21 mouse cellular contexts compared by ENCODE assay signal in genomic region chr2:82246902-82247522, GRCm38 (mm10).
DNase-seq lines count a peak whose midpoint lies in the region; ATAC-seq and TF ChIP-seq lines count a peak whose summit lies in the region.
"Had no signal": no experiment of that assay in that cellular context is flagged by ENCODE, and none has a peak within 500 bp of the region (broad histone marks: within the 10 kb centered on the region; RNA-seq: fewer than 3 reads in every experiment).

No protein-coding gene starts in this region.

- no peak overlapping the region for H3K9ac ChIP-seq in forebrain, embryonic 13.5 days
- H3K9ac ChIP-seq in midbrain, embryonic 14.5 days (replicated peaks; ENCODE audit: low read length): no peak overlapping the region
- no peak overlapping the region for H3K9ac ChIP-seq in midbrain, embryonic 16.5 days (ENCODE audit: low read depth, low read length)
- H3K9ac ChIP-seq in forebrain, embryonic 16.5 days (replicated peaks; ENCODE audit: low read depth, low read length): no peak overlapping the region
- H3K9ac ChIP-seq in liver, postnatal 0 days (replicated peaks): no peak overlapping the region
- H3K9ac ChIP-seq: embryonic facial prominence, embryonic 15.5 days; heart, embryonic 13.5 days; hindbrain, embryonic 15.5 days had no signal

- TF ChIP-seq CTCF in brain, embryonic 14.5 days (IDR thresholded peaks at IDR 0.05; ENCODE audit: borderline replicate concordance, extremely low read depth, insufficient read depth, insufficient read length): no peak
- no peak for TF ChIP-seq CTCF in liver, postnatal 0 days (IDR thresholded peaks at IDR 0.05; ENCODE audit: low read depth)

- no peak for TF ChIP-seq EP300 in liver, postnatal 0 days (IDR thresholded peaks at IDR 0.05; ENCODE audit: low read depth)

- H3K4me3 ChIP-seq in forebrain, embryonic 13.5 days: no peak overlapping the region
- H3K4me3 ChIP-seq in forebrain, embryonic 10.5 days: no peak overlapping the region
- no peak overlapping the region for H3K4me3 ChIP-seq in midbrain, embryonic 14.5 days (replicated peaks; ENCODE audit: low read depth, low read length)
- H3K4me3 ChIP-seq in midbrain, embryonic 16.5 days (ENCODE audit: low read depth, low read length): no peak overlapping the region
- H3K4me3 ChIP-seq in forebrain, embryonic 16.5 days (replicated peaks; ENCODE audit: low read length): no peak overlapping the region
- H3K4me3 ChIP-seq in liver, postnatal 0 days (ENCODE audit: low read depth, low read length): no peak overlapping the region
- H3K4me3 ChIP-seq: embryonic facial prominence, embryonic 15.5 days; erythroblast, embryonic 14.5 days; gastrocnemius, adult 2 months; heart, embryonic 13.5 days; hindbrain, embryonic 15.5 days had no signal

- DNase-seq in forebrain, embryonic 10.5 days (ENCODE audit: extremely low spot score, low spot score): no peak
- peak; percentile 17 for DNase-seq in midbrain, embryonic 14.5 days
- peak; percentile 76 for DNase-seq in brain, embryonic 14.5 days (ENCODE audit: low read depth)
- no peak for DNase-seq in liver, postnatal 0 days
- DNase-seq in urinary bladder, postnatal 14 days (ENCODE audit: low spot score): no peak
- DNase-seq: adrenal gland, postnatal 14 days; cerebellum, adult 2 months; cerebellum, postnatal 14 days; embryo, embryonic 11 days; gastrocnemius, adult 2 months; gastrocnemius, postnatal 25 days; heart, postnatal 36 days had no signal

- no peaks in the 10 kb centered on the region for H3K9me3 ChIP-seq in forebrain, embryonic 13.5 days (replicated peaks)
- H3K9me3 ChIP-seq in forebrain, embryonic 10.5 days: no peaks in the 10 kb centered on the region
- no peaks in the 10 kb centered on the region for H3K9me3 ChIP-seq in midbrain, embryonic 14.5 days (ENCODE audit: control insufficient read depth, low read length)
- H3K9me3 ChIP-seq in midbrain, embryonic 16.5 days (replicated peaks; ENCODE audit: control insufficient read depth, low read length, poor library complexity, severe bottlenecking): no peaks in the 10 kb centered on the region
- no peaks in the 10 kb centered on the region for H3K9me3 ChIP-seq in forebrain, embryonic 16.5 days (ENCODE audit: control insufficient read depth, low read length)
- H3K9me3 ChIP-seq in liver, postnatal 0 days (ENCODE audit: low read length): no peaks in the 10 kb centered on the region
- H3K9me3 ChIP-seq: embryonic facial prominence, embryonic 15.5 days; heart, embryonic 13.5 days; hindbrain, embryonic 15.5 days had no signal

- H3K36me3 ChIP-seq in forebrain, embryonic 13.5 days (ENCODE audit: poor library complexity, severe bottlenecking): no peaks in the 10 kb centered on the region
- H3K36me3 ChIP-seq in forebrain, embryonic 10.5 days (replicated peaks): no peaks in the 10 kb centered on the region
- no peaks in the 10 kb centered on the region for H3K36me3 ChIP-seq in midbrain, embryonic 14.5 days (ENCODE audit: control insufficient read depth, insufficient read depth, low read length)
- H3K36me3 ChIP-seq in midbrain, embryonic 16.5 days (ENCODE audit: control insufficient read depth, insufficient read depth, low read length): no peaks in the 10 kb centered on the region
- no peaks in the 10 kb centered on the region for H3K36me3 ChIP-seq in forebrain, embryonic 16.5 days (ENCODE audit: control insufficient read depth, insufficient read depth)
- no peaks in the 10 kb centered on the region for H3K36me3 ChIP-seq in liver, postnatal 0 days (replicated peaks; ENCODE audit: insufficient read depth, low read length)
- H3K36me3 ChIP-seq: embryonic facial prominence, embryonic 15.5 days; heart, embryonic 13.5 days; hindbrain, embryonic 15.5 days had no signal

- H3K4me1 ChIP-seq in forebrain, embryonic 13.5 days: no peaks in the 10 kb centered on the region
- peaks cover 13% of the 10 kb centered on the region for H3K4me1 ChIP-seq in forebrain, embryonic 10.5 days
- no peaks in the 10 kb centered on the region for H3K4me1 ChIP-seq in midbrain, embryonic 14.5 days (ENCODE audit: control insufficient read depth, insufficient read depth, low read length)
- H3K4me1 ChIP-seq in midbrain, embryonic 16.5 days (ENCODE audit: control insufficient read depth, insufficient read depth, low read length): no peaks in the 10 kb centered on the region
- no peaks in the 10 kb centered on the region for H3K4me1 ChIP-seq in forebrain, embryonic 16.5 days (replicated peaks; ENCODE audit: control insufficient read depth, insufficient read depth, low read length)
- H3K4me1 ChIP-seq in liver, postnatal 0 days (ENCODE audit: insufficient read depth): no peaks in the 10 kb centered on the region
- H3K4me1 ChIP-seq: embryonic facial prominence, embryonic 15.5 days; heart, embryonic 13.5 days; hindbrain, embryonic 15.5 days had no signal

- H3K4me2 ChIP-seq in forebrain, embryonic 13.5 days: no peak overlapping the region
- no peak overlapping the region for H3K4me2 ChIP-seq in midbrain, embryonic 14.5 days (ENCODE audit: low read length)
- H3K4me2 ChIP-seq in midbrain, embryonic 16.5 days (ENCODE audit: low read length): no peak overlapping the region
- H3K4me2 ChIP-seq in forebrain, embryonic 16.5 days (ENCODE audit: low read length): no peak overlapping the region
- no peak overlapping the region for H3K4me2 ChIP-seq in liver, postnatal 0 days (ENCODE audit: low read depth, low read length)
- H3K4me2 ChIP-seq: embryonic facial prominence, embryonic 15.5 days; heart, embryonic 13.5 days; hindbrain, embryonic 15.5 days had no signal

- no peak overlapping the region for H3K27ac ChIP-seq in forebrain, embryonic 13.5 days
- no peak overlapping the region for H3K27ac ChIP-seq in forebrain, embryonic 10.5 days
- H3K27ac ChIP-seq in midbrain, embryonic 14.5 days (replicated peaks; ENCODE audit: low read depth, low read length): no peak overlapping the region
- no peak overlapping the region for H3K27ac ChIP-seq in midbrain, embryonic 16.5 days (ENCODE audit: low read length)
- H3K27ac ChIP-seq in forebrain, embryonic 16.5 days (ENCODE audit: low read length): no peak overlapping the region
- no peak overlapping the region for H3K27ac ChIP-seq in liver, postnatal 0 days (ENCODE audit: low read depth)
- H3K27ac ChIP-seq: embryonic facial prominence, embryonic 15.5 days; gastrocnemius, adult 2 months; heart, embryonic 13.5 days; hindbrain, embryonic 15.5 days had no signal

- no peak for TF ChIP-seq POLR2A in brain, embryonic 14.5 days (IDR thresholded peaks at IDR 0.05; ENCODE audit: borderline replicate concordance, extremely low read depth, insufficient read depth, insufficient read length, poor library complexity, severe bottlenecking)

- ATAC-seq in forebrain, embryonic 13.5 days: peak; percentile 72
- no peak for ATAC-seq in midbrain, embryonic 14.5 days (ENCODE audit: low FRiP score, low TSS enrichment)
- ATAC-seq in midbrain, embryonic 16.5 days: no peak
- peak; percentile 78 for ATAC-seq in forebrain, embryonic 16.5 days
- ATAC-seq in liver, postnatal 0 days: no peak
- ATAC-seq: activated CD4-positive, CD25-positive, alpha-beta regulatory T cell, adult 4 months; Patski had no signal

- no peaks in the 10 kb centered on the region for H3K27me3 ChIP-seq in forebrain, embryonic 13.5 days
- no peaks in the 10 kb centered on the region for H3K27me3 ChIP-seq in forebrain, embryonic 10.5 days (ENCODE audit: poor library complexity, severe bottlenecking)
- H3K27me3 ChIP-seq in midbrain, embryonic 14.5 days (ENCODE audit: control insufficient read depth, insufficient read depth, low read length): no peaks in the 10 kb centered on the region
- H3K27me3 ChIP-seq in midbrain, embryonic 16.5 days (ENCODE audit: control insufficient read depth, insufficient read depth, low read depth, low read length): no peaks in the 10 kb centered on the region
- H3K27me3 ChIP-seq in forebrain, embryonic 16.5 days (replicated peaks; ENCODE audit: control insufficient read depth, insufficient read depth, low read length): no peaks in the 10 kb centered on the region
- no peaks in the 10 kb centered on the region for H3K27me3 ChIP-seq in liver, postnatal 0 days (ENCODE audit: insufficient read depth, low read length)
- H3K27me3 ChIP-seq: embryonic facial prominence, embryonic 15.5 days; heart, embryonic 13.5 days; hindbrain, embryonic 15.5 days; Patski had no signal

Comparison
In these comparisons a context has a peak if more than half of its experiments do, and no peak if none do; other contexts are left out.
1. ATAC-seq: peak in forebrain, embryonic 13.5 days (single experiment) and forebrain, embryonic 16.5 days (single experiment); none in midbrain, embryonic 14.5 days (single experiment), midbrain, embryonic 16.5 days (single experiment) and liver, postnatal 0 days (single experiment).
2. DNase-seq: peak in midbrain, embryonic 14.5 days (single experiment) and brain, embryonic 14.5 days (single experiment); none in forebrain, embryonic 10.5 days (single experiment), liver, postnatal 0 days (single experiment) and urinary bladder, postnatal 14 days (single experiment).